Mouse (Mus musculus) kidney, postnatal 10 days (tissue): ENCODE measurements around the gene Xrra1.

Experiments used
- DNase-seq: peaks from one replicate; pipeline ENCODE4 v3.0.0; 2021; ENCODE audit warnings: mixed read lengths

Xrra1 gene

GRCm38 (mm10) chr7:99858813-99859585 is at the start of gene Xrra1:
TSS of gene Xrra1 (plus strand) at chr7:99859116.
- peak; percentile 97 for DNase-seq

DNA sequence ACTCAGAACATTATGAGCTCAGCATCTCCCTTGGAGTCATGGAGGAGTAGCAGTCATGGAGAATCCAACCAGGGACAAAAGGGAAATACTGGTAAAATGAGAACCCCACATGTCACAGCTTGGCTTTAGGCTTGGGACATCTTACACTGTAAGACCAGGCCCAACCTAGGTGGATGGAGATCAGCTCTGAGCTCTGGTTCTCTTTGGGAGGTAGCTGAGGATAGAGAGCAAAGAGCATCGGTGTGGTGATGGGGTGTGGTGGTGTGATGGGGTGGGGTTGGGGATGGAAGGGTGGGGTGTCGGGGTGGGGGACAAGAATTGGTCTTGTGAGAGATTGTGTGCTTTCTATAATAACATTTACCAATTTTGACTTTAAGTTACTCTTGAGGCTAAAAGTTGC is 48.1 kb upstream of the Xrra1 start:
- no peak for DNase-seq

DNA sequence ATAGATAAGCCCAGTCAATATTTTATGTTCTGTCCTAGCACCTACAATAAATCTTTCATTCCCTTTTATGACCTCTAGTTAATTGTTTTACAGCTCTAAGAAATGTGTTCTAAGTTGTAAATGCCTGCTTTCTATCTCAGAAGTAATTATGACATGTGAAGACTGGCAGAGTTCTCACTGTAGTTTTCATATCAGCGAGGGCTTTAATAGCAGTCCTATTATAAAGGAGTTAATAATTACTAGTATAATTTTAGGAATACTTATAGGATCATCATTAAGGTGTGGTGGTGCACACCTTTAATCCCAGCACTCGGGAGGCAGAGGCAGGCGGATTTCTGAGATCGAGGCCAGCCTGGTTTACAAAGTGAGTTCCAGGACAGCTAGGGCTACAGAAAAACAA is 47.3 kb upstream of the Xrra1 start:
- DNase-seq, result no peak

DNA sequence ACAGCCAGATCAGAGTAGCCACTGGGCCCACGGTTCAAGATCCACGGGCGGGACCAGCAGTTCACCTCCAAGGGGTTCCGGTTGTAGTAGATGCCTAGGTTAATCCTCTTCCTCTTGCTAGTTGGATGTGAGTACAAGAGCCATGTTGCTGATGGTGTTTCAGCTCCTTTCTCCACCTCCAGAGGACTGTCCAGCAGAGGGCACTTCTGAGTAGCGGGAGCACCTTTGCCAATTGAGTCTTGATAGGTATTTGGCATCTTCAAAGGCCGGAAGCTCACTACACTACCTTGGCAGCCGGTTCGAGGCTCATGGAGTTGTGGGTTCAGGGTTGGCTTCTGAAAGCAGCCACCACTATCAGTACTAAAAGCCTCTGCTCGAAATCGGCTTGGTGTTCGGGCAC is 45.5 kb upstream of the Xrra1 start:
- peak; percentile 61 for DNase-seq

GRCm38 (mm10) chr7:99818181-99818725 is 40.7 kb upstream of the Xrra1 start:
- peak; percentile 33 for DNase-seq

GRCm38 (mm10) chr7:99821953-99822352 is 37.0 kb upstream of the Xrra1 start:
- DNase-seq, result no peak

GRCm38 (mm10) chr7:99822426-99822825 is 36.5 kb upstream of the Xrra1 start:
- DNase-seq, result peak; percentile 30

GRCm38 (mm10) chr7:99823045-99823663 is 35.8 kb upstream of the Xrra1 start:
- no peak for DNase-seq

GRCm38 (mm10) chr7:99824649-99825483 is 34.0 kb upstream of the Xrra1 start:
- no peak for DNase-seq

- no peak for DNase-seq
Measured at GRCm38 (mm10) chr7:99825511-99825910, 33.4 kb upstream of the Xrra1 start.

DNA sequence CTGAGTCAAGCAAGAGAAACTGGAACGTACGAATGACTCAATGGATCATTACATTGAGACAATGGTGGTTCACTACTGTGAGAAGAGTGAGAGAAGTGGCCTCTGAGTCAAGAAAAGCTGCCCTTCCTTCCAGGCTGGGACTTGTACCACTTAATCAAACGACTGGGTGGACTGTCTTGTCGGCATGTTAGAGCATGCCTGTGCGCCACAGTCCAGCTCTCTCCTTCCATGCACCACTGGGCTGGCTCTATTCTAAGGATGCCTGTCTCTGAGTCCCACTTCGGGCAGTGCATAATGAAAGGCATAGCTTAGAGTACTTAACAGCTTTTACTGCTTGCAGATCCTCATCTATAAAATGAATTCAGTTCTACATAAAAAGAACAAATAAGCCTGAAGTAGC is 32.8 kb upstream of the Xrra1 start:
- no peak for DNase-seq

GRCm38 (mm10) chr7:99828083-99828570 is 30.8 kb upstream of the Xrra1 start, which contains the start of gene Neu3:
TSS of gene Neu3 (minus strand) at chr7:99828417.
- peak; percentile 97 for DNase-seq

- no peak for DNase-seq
Measured at GRCm38 (mm10) chr7:99833115-99833845, 25.6 kb upstream of the Xrra1 start.

GRCm38 (mm10) chr7:99833846-99834222 is 25.1 kb upstream of the Xrra1 start:
- DNase-seq, result no peak

GRCm38 (mm10) chr7:99834314-99834853 is 24.5 kb upstream of the Xrra1 start:
- DNase-seq, result no peak

DNA sequence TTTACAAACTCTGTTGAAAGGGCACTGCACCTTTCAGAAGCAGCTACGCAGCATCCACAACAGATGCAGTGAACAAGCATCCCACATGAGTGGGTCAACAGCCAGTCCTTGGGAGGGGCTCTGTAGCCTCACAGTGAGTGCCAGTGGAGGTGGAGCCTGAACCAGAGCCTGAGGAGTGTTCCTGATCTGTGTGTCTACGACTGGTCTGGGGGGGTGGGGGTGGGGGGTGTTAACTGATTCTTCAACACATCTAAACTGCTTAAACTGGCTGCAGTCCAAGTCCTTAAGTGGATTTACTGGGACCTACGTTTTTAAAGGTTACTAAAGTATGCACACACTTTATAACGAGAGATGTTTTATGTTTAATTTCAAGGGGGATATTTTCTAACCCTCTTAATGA is 22.1 kb upstream of the Xrra1 start:
- DNase-seq, result no peak

- DNase-seq, result no peak
Measured at GRCm38 (mm10) chr7:99837358-99838071, 21.4 kb upstream of the Xrra1 start.

GRCm38 (mm10) chr7:99838241-99838640 is 20.7 kb upstream of the Xrra1 start:
- DNase-seq, result no peak

- no peak for DNase-seq
Measured at GRCm38 (mm10) chr7:99845533-99846236, 13.2 kb upstream of the Xrra1 start.

DNA sequence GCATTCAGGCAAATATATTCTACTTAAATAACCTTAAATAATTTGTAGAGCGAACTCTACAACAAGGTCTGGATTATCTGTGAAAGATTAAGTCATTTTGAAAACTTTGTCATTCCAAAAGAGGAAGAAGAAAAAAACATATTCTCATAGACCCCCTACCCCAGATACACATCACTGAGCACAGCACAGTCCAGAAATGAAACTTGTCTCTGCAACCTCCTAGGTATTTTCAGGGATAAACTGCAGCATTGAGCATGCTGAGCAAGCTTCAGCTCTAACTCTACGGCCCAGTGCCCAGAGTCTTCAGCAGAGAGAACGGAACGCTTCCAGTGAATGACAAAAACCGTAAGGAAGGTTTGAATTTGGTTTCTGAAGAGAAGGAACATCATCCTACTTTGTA is 8.4 kb upstream of the Xrra1 start:
- no peak for DNase-seq

DNA sequence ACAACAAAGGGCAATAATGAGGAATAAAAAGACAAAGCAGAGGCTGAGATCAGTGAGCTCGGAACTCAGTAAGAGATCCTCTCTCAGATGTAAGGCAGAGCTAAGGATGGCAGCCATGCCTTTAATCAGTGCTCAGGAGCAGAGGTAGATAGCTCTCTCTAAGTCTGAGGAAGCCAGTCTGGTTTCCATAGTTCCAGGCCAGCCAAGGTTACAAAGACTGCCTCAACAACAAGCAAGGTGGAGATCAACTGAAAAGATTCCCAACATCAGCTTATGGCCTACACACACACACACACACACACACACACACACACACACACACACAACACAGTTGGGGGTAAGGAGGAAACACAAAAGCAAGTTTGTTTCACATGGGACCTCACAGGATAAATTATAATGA is 7.8 kb upstream of the Xrra1 start:
- DNase-seq, result no peak
